Mouse (Mus musculus) cerebellum, adult 11-12 months (tissue): ENCODE data around the gene Frmd4a.
A peak's percentile ranks its signal among the peaks of the same experiment; 100 is the strongest.

Experiments
- DNase-seq: peaks from one replicate; pipeline ENCODE4 v3.0.0; 2022

Gene Frmd4a

GRCm38 (mm10) chr2:4400771-4401596, 383.5 kb downstream of the Frmd4a start:
- DNase-seq: peak; percentile 48

GRCm38 (mm10) chr2:4401597-4402581, 384.4 kb downstream of the Frmd4a start:
- DNase-seq: peak; percentile 53

- no peak for DNase-seq
Observed at GRCm38 (mm10) chr2:4406977-4407376, 389.5 kb downstream of the Frmd4a start.

GRCm38 (mm10) chr2:4409810-4410433, 392.4 kb downstream of the Frmd4a start:
- no peak for DNase-seq

GRCm38 (mm10) chr2:4412870-4413595, 395.5 kb downstream of the Frmd4a start:
- DNase-seq: no peak

- no peak for DNase-seq
Observed at GRCm38 (mm10) chr2:4413596-4414335, 396.2 kb downstream of the Frmd4a start.

- no peak for DNase-seq
Observed at GRCm38 (mm10) chr2:4420679-4421312, 403.3 kb downstream of the Frmd4a start.

- no peak for DNase-seq
Observed at GRCm38 (mm10) chr2:4421757-4422156, 404.2 kb downstream of the Frmd4a start.

- DNase-seq: no peak
Observed at GRCm38 (mm10) chr2:4423896-4424295, 406.4 kb downstream of the Frmd4a start.

GRCm38 (mm10) chr2:4428407-4428855, 410.9 kb downstream of the Frmd4a start:
- no peak for DNase-seq

GRCm38 (mm10) chr2:4433119-4433518, 415.6 kb downstream of the Frmd4a start:
- DNase-seq: no peak

GRCm38 (mm10) chr2:4435051-4435450, 417.5 kb downstream of the Frmd4a start:
- DNase-seq: no peak

GRCm38 (mm10) chr2:4436361-4437231, 419.1 kb downstream of the Frmd4a start:
- DNase-seq: peak; percentile 85

- DNase-seq: no peak
Observed at GRCm38 (mm10) chr2:4438739-4439138, 421.2 kb downstream of the Frmd4a start.

- no peak for DNase-seq
Observed at GRCm38 (mm10) chr2:4439909-4440308, 422.4 kb downstream of the Frmd4a start.

- no peak for DNase-seq
Observed at GRCm38 (mm10) chr2:4441840-4442239, 424.3 kb downstream of the Frmd4a start.

- no peak for DNase-seq
Observed at GRCm38 (mm10) chr2:4444740-4445139, 427.2 kb downstream of the Frmd4a start.

GRCm38 (mm10) chr2:4445629-4446400, 428.3 kb downstream of the Frmd4a start:
- no peak for DNase-seq

GRCm38 (mm10) chr2:4449860-4450480, 432.5 kb downstream of the Frmd4a start:
- no peak for DNase-seq
